Mouse (Mus musculus): ENCODE measurements around the gene Oat. TPM values are rescaled to one million over a fixed set of nuclear protein-coding genes. Genes with fewer than 3 reads are reported as not detected.

Oat gene
- total and polyA plus RNA-seq, 3 experiments = 87.6 to 204 (median 104) TPM

GRCm38 (mm10) chr7:132600026-132600425, 23.8 kb upstream of the Oat start:
- in situ Hi-C loops (cut with MboI; ENCODE audit: low pct_ligation_motif_present, low pct_unique_long_range_greater_than_20kb, low sequenced_read_pairs) (no loop called here), dilution Hi-C loops (cut with MboI; ENCODE audit: extremely low pct_ligation_motif_present, extremely low pct_unique_long_range_greater_than_20kb, low sequenced_read_pairs) (no loop called here)
- H3K27me3 ChIP-seq (replicated peaks) = peaks cover 84% of the 10 kb centered on the region
- no peak for TF ChIP-seq JUN (IDR thresholded peaks at IDR 0.05; ENCODE audit: insufficient read depth, low read depth, low read length)
- TF ChIP-seq USF1 (IDR thresholded peaks at IDR 0.05; ENCODE audit: low read depth, low read length) = no peak
- no peak for TF ChIP-seq NELFE (IDR thresholded peaks at IDR 0.05; ENCODE audit: low read depth, low read length)
- no peak for TF ChIP-seq ZMIZ1 (IDR thresholded peaks at IDR 0.05; ENCODE audit: low read depth, low read length)
- no peak for TF ChIP-seq JUND (conservative IDR thresholded peaks at IDR 0.05; ENCODE audit: low read depth, low read length)
- TF ChIP-seq BHLHE40 (IDR thresholded peaks at IDR 0.05; ENCODE audit: low read depth, low read length) = no peak
- H3K36me3 ChIP-seq (replicated peaks in 1 of 2; ENCODE audit: control insufficient read depth in 1 of 2, insufficient read depth in 1 of 2, low read length in 1 of 2) = no peaks in the 10 kb centered on the region
- H3K4me2 ChIP-seq (ENCODE audit: insufficient read depth, low read depth, poor library complexity, severe bottlenecking) = peak overlapping the region; percentile 98
- DNase-seq (ENCODE audit: extremely low read depth) = no peak
- no peaks in the 10 kb centered on the region for H3K79me2 ChIP-seq (replicated peaks; ENCODE audit: control insufficient read depth, extremely low read depth, insufficient read depth, poor library complexity, severe bottlenecking)
- H3K9me3 ChIP-seq (replicated peaks; ENCODE audit: low read length) = peaks cover 6% of the 10 kb centered on the region
- peaks cover 0 to 13% of the 10 kb centered on the region in 2 experiments; a peak in 2 of 4 replicates for H3K4me1 ChIP-seq (ENCODE audit: control insufficient read depth in 1 of 2, insufficient read depth in 2 of 2)
- H3K27ac ChIP-seq (ENCODE audit: insufficient read depth, low read depth) = no peak overlapping the region
- peak overlapping the region in 2 of 3 experiments; percentile 39 to 47 for H3K4me3 ChIP-seq (replicated peaks in 1 of 3; ENCODE audit: low read depth in 2 of 3, low read length in 2 of 3, poor library complexity in 1 of 3)
- no peak overlapping the region for H3K9ac ChIP-seq (ENCODE audit: insufficient read depth, low read depth)

GRCm38 (mm10) chr7:132599071-132599975, 23.1 kb upstream of the Oat start, which contains the start of gene Nkx1-2:
TSS of gene Nkx1-2 (minus strand) at chr7:132599637.
- H3K27me3 ChIP-seq (replicated peaks) = peaks cover 79% of the 10 kb centered on the region
- H3K27ac ChIP-seq (ENCODE audit: insufficient read depth, low read depth) = no peak within 1 kb of the TSS
- DNase-seq (ENCODE audit: extremely low read depth) = no peak
- peaks cover 6% of the 10 kb centered on the region for H3K9me3 ChIP-seq (replicated peaks; ENCODE audit: low read length)
- dilution Hi-C loops (cut with MboI; ENCODE audit: extremely low pct_ligation_motif_present, extremely low pct_unique_long_range_greater_than_20kb, low sequenced_read_pairs) (no loop called here), in situ Hi-C loops (cut with MboI; ENCODE audit: low pct_ligation_motif_present, low pct_unique_long_range_greater_than_20kb, low sequenced_read_pairs) (no loop called here)
- no peaks in the 10 kb centered on the region for H3K36me3 ChIP-seq (replicated peaks in 1 of 2; ENCODE audit: control insufficient read depth in 1 of 2, insufficient read depth in 1 of 2, low read length in 1 of 2)
- H3K4me1 ChIP-seq (ENCODE audit: control insufficient read depth in 1 of 2, insufficient read depth in 2 of 2) = peaks cover 0 to 13% of the 10 kb centered on the region in 2 experiments; a peak in 2 of 4 replicates
- no peaks in the 10 kb centered on the region for H3K79me2 ChIP-seq (replicated peaks; ENCODE audit: control insufficient read depth, extremely low read depth, insufficient read depth, poor library complexity, severe bottlenecking)
- no peak within 1 kb of the TSS for H3K9ac ChIP-seq (ENCODE audit: insufficient read depth, low read depth)
- H3K4me2 ChIP-seq (ENCODE audit: insufficient read depth, low read depth, poor library complexity, severe bottlenecking) = peak within 1 kb of the TSS; percentile 98
- peak; percentile 30; the same call in 1 of the 2 replicates for TF ChIP-seq BHLHE40 (IDR thresholded peaks at IDR 0.05; ENCODE audit: low read depth, low read length)
- TF ChIP-seq MAX (IDR thresholded peaks at IDR 0.05; ENCODE audit: low read length) = peak; percentile 28; the same call in 1 of the 2 replicates
- no peak for TF ChIP-seq PAX5 (IDR thresholded peaks at IDR 0.05; ENCODE audit: low read length)
- peak within 1 kb of the TSS in 2 of 3 experiments; percentile 39 to 47 for H3K4me3 ChIP-seq (replicated peaks in 1 of 3; ENCODE audit: low read depth in 2 of 3, low read length in 2 of 3, poor library complexity in 1 of 3)

DNA sequence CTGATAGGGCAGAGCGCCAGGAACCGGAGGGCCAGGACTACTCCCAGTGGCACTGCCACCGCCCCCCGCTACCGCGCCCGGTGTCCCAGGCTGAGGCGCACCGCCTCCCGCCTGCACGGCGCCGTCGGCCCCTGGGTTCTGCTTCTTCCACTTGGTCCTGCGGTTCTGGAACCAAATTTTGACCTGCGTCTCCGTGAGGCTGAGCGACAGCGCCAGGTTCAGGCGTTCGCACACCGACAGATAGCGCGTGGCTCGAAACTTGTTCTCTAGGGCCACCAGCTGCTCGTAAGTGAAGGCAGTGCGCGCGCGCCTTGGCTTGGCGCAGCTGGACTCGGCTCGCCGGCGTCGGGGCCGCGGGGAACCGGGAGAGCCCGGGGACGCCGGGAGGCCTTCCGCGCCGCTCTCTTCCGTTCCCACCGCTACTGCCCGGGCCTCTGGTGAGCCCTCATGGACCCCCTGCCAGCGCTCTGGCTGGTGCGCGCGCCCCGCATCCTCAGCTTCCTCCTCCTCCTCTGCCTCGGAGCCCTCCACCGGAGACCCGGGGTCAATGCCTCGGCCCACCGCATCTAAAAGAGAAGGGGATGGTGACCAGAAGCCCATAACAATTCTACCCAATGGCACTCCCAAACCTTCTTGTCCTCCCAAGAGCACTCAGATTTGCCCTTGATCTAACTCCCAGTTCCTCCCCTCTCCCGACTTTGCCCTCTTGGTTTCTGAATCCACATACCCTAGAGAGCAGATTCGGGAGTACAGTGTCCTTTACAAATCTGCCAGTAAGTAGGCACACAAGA, 21.2 kb upstream of the Oat start:
- DNase-seq (ENCODE audit: extremely low read depth) = no peak
- no peaks in the 10 kb centered on the region for H3K36me3 ChIP-seq (replicated peaks in 1 of 2; ENCODE audit: control insufficient read depth in 1 of 2, insufficient read depth in 1 of 2, low read length in 1 of 2)
- no peaks in the 10 kb centered on the region for H3K79me2 ChIP-seq (replicated peaks; ENCODE audit: control insufficient read depth, extremely low read depth, insufficient read depth, poor library complexity, severe bottlenecking)
- in situ Hi-C loops (cut with MboI; ENCODE audit: low pct_ligation_motif_present, low pct_unique_long_range_greater_than_20kb, low sequenced_read_pairs) (no loop called here), dilution Hi-C loops (cut with MboI; ENCODE audit: extremely low pct_ligation_motif_present, extremely low pct_unique_long_range_greater_than_20kb, low sequenced_read_pairs) (no loop called here)
- peaks cover 0 to 13% of the 10 kb centered on the region in 2 experiments; a peak in 2 of 4 replicates for H3K4me1 ChIP-seq (ENCODE audit: control insufficient read depth in 1 of 2, insufficient read depth in 2 of 2)
- H3K27me3 ChIP-seq (replicated peaks) = peaks cover 63% of the 10 kb centered on the region
- H3K4me2 ChIP-seq (ENCODE audit: insufficient read depth, low read depth, poor library complexity, severe bottlenecking) = peak overlapping the region; percentile 38
- H3K4me3 ChIP-seq (replicated peaks in 1 of 3; ENCODE audit: low read depth in 2 of 3, low read length in 2 of 3, poor library complexity in 1 of 3) = no peak overlapping the region
- H3K27ac ChIP-seq (ENCODE audit: insufficient read depth, low read depth) = no peak overlapping the region
- H3K9ac ChIP-seq (ENCODE audit: insufficient read depth, low read depth) = no peak overlapping the region
- H3K9me3 ChIP-seq (replicated peaks; ENCODE audit: low read length) = peaks cover 6% of the 10 kb centered on the region
- no peak for TF ChIP-seq ZC3H11A (IDR thresholded peaks at IDR 0.05; ENCODE audit: low read depth, low read length)
- no peak for TF ChIP-seq ELF1 (IDR thresholded peaks at IDR 0.05; ENCODE audit: low read depth, low read length)
- TF ChIP-seq MAZ (IDR thresholded peaks at IDR 0.05; ENCODE audit: low read depth, low read length) = no peak
- no peak for TF ChIP-seq USF2 (conservative IDR thresholded peaks at IDR 0.05; ENCODE audit: low read depth, low read length)
- TF ChIP-seq NELFE (IDR thresholded peaks at IDR 0.05; ENCODE audit: low read depth, low read length) = no peak
- TF ChIP-seq MYC (IDR thresholded peaks at IDR 0.05; ENCODE audit: low read depth, low read length) = no peak
- no peak for TF ChIP-seq CHD2 (IDR thresholded peaks at IDR 0.05; ENCODE audit: low read length)
- TF ChIP-seq TCF12 (IDR thresholded peaks at IDR 0.05; ENCODE audit: low read depth, low read length) = no peak
- TF ChIP-seq ZMIZ1 (IDR thresholded peaks at IDR 0.05; ENCODE audit: low read depth, low read length) = no peak
- no peak for TF ChIP-seq ETS1 (conservative IDR thresholded peaks at IDR 0.05; ENCODE audit: low read depth, low read length)
- TF ChIP-seq JUN (IDR thresholded peaks at IDR 0.05; ENCODE audit: insufficient read depth, low read depth, low read length) = no peak
- no peak for TF ChIP-seq UBTF (IDR thresholded peaks at IDR 0.05; ENCODE audit: low read depth, low read length)
- no peak for TF ChIP-seq E2F4 (IDR thresholded peaks at IDR 0.05; ENCODE audit: insufficient replicate concordance, low read depth, low read length)
- TF ChIP-seq POLR2A (IDR thresholded peaks at IDR 0.05; ENCODE audit: low read depth, low read length) = no peak
